Mouse (Mus musculus) macrophage (primary cell): ENCODE results near the gene Daam1. TPM values are rescaled to one million over a fixed set of nuclear protein-coding genes. Genes with fewer than 3 reads are reported as not detected.

ENCODE experiments used
- H3K27ac ChIP-seq: fragments of 350-480 bp; formaldehyde crosslinking; 2 replicates; pipeline ENCODE4 v1.9.0; 2021
- H3K36me3 ChIP-seq: fragments of 350-480 bp; formaldehyde crosslinking; 2 replicates; pipeline ENCODE4 v1.9.0; 2021; ENCODE audit errors: inconsistent target
- H3K4me3 ChIP-seq: fragments of 350-480 bp; formaldehyde crosslinking; 2 replicates; pipeline ENCODE4 v1.9.0; 2021; ENCODE audit errors: inconsistent target
- H3K79me2 ChIP-seq: fragments of 350-480 bp; formaldehyde crosslinking; 2 replicates; pipeline ENCODE4 v1.9.0; 2021; ENCODE audit errors: inconsistent target
- WGBS: methylation state at CpG from one replicate; pipeline ENCODE4 v1.1.7; 2026; ENCODE audit warnings: inconsistent platforms; ENCODE audit not compliant: missing documents; 5-methylcytosine and 5-hydroxymethylcytosine counted together
- polyA plus RNA-seq: library from polyadenylated mRNA; stranded (reverse); fragments of 250-400 nt; gene quantifications from 3 replicates; pipeline ENCODE4 v1.2.4, GENCODE M21; 2018; ENCODE audit warnings: inconsistent platforms

Daam1 gene
- polyA plus RNA-seq, 1 experiment from 2014 or later: 9.8 TPM

DNA sequence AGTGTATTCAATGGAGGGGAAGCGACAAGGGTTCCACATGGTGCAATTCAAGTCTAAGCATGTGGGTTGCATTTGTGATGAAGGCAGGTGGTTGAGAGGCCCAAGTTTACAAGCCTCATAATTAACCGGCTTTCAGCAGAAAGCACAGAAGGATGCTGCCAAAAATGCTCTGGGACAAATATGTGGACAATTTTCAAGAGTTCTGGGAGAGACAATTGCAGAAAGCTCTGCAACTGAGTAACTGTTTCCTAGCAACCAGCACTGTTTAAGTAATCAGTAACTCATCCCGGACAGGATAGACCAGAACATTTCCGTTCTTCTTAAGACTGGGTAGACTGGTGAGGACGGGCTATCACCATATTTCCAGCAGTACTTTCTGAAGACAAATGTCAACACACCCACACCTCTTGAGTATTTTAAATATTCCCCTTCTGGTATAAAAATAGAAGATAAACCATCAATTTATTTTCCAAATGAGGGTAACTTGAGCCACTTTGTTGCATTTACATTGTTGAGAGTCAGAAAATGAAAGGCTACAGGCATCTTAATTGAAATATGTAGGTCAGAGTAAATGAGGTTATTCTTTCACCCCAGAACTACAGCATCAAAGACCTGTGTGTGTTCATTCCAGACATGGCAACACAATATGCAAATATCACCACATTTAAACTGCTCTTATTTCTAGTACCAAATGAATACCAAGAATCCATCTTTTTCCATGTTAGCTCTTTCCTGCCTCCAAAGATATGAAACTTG is 123.5 kb downstream of the Daam1 start:
- WGBS: 97% methylated on average over 5 of the region's 5 CpGs
- Histone ChIP-seq H3K4me3 (no peak overlapping the region), H3K36me3 (peaks cover 18% of the 10 kb centered on the region; the same call in 1 of the 2 replicates), H3K27ac (no peak overlapping the region), H3K79me2 (no peaks in the 10 kb centered on the region)

- no peak overlapping the region for H3K27ac ChIP-seq
- no peak overlapping the region for H3K4me3 ChIP-seq
- H3K79me2 ChIP-seq: no peaks in the 10 kb centered on the region
- peaks cover 8% of the 10 kb centered on the region; the same call in 1 of the 2 replicates for H3K36me3 ChIP-seq
- 92% methylated on average over 6 of the region's 6 CpGs for WGBS
These were observed 126.1 kb downstream of the Daam1 start for GRCm38 (mm10) chr12:71956980-71957379.

- H3K27ac ChIP-seq: no peak overlapping the region
- no peak overlapping the region for H3K4me3 ChIP-seq
- H3K79me2 ChIP-seq: no peaks in the 10 kb centered on the region
- WGBS: 93% methylated on average over 5 of the region's 5 CpGs
- H3K36me3 ChIP-seq: peaks cover 3% of the 10 kb centered on the region; the same call in 1 of the 2 replicates
These were observed 126.6 kb downstream of the Daam1 start for GRCm38 (mm10) chr12:71957496-71957895.

DNA sequence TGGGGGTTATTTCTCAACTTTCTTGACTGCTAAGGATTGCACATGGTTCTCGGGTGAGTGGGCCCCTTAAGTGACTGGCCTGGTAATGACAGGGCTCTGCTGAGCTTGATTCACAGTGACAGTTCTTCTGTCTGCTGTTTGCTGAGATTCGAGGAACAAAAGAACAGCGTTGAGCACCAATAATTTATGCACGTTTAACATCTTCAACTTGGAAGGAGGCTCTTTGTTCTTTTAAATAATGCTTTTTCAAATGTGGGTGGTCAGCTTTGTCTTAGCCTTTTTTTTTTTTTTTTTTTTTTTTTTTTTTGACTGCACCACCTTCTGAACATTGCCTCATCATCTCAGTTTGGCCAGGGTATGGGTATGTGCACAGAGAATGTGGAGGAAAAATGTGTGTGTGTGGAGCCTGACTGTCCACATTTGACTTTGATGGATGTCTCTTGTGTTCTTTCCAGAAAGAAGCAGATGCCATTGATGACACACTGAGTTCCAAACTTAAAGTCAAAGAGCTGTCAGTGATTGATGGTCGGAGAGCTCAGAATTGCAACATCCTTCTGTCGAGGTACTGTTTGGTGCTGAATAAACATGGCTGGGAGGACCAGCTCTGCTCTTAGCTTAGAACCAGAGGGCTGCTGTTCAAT is 128.6 kb downstream of the Daam1 start:
- no peaks in the 10 kb centered on the region; the same call in 1 of the 2 replicates for H3K36me3 ChIP-seq
- no peak overlapping the region for H3K27ac ChIP-seq
- 85% methylated on average over 6 of the region's 6 CpGs for WGBS
- H3K79me2 ChIP-seq: no peaks in the 10 kb centered on the region
- no peak overlapping the region for H3K4me3 ChIP-seq

DNA sequence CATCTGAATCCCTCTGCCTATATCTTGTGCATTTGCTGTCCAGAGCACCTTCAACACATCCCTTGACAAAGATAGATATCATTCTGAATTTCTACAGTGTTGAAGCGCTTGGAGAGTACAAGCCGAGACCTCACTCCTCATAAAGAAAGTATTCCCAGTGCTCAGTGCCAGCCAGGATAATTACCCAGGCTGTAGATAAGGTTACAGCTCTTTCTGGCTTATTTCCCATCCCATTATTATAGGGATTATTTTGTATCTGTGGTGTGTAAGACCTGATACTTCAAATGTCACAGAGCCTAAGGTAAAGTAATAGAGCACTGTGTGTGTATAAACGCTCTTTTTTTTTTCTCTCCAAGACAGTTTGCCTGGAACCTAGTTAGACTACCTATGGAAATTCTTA is 130.8 kb downstream of the Daam1 start:
- no peaks in the 10 kb centered on the region; the same call in 1 of the 2 replicates for H3K36me3 ChIP-seq
- no peak overlapping the region for H3K4me3 ChIP-seq
- H3K27ac ChIP-seq: no peak overlapping the region
- 100% methylated on average over 3 of the region's 3 CpGs for WGBS
- H3K79me2 ChIP-seq: no peaks in the 10 kb centered on the region

GRCm38 (mm10) chr12:71962616-71963015 is 131.7 kb downstream of the Daam1 start:
- Histone ChIP-seq H3K79me2 (no peaks in the 10 kb centered on the region), H3K4me3 (no peak overlapping the region), H3K36me3 (no peaks in the 10 kb centered on the region; the same call in 1 of the 2 replicates), H3K27ac (no peak overlapping the region)
- 89% methylated on average over 4 of the region's 4 CpGs for WGBS

- Histone ChIP-seq H3K36me3 (no peaks in the 10 kb centered on the region), H3K4me3 (no peak overlapping the region), H3K79me2 (no peaks in the 10 kb centered on the region), H3K27ac (peak overlapping the region; percentile 64)
- WGBS: 18% methylated on average over 4 of the region's 4 CpGs
These were observed 137.7 kb downstream of the Daam1 start for GRCm38 (mm10) chr12:71968592-71968991.

DNA sequence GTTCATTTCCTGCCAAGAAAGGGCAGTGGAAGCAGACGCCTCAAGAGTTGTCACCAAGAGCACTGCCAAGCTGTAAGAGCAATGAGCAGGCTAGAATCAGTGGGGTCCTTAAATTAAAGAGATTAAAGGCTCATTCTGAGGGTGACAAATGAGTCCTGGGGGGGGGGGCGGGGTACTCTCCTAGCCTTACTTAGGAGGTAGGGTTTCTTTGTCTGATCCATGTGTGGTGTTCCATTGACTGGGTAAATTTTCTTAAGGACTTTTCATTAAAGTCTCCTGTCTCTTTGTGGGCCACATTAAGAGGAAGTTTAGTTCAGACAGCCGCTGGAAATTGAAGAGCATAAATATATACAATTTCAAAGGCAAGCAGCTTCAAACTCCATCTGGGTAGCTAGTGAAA is 138.1 kb downstream of the Daam1 start:
- 33% methylated on average over 3 of the region's 3 CpGs for WGBS
- no peaks in the 10 kb centered on the region for H3K36me3 ChIP-seq
- H3K79me2 ChIP-seq: no peaks in the 10 kb centered on the region
- no peak overlapping the region for H3K4me3 ChIP-seq
- H3K27ac ChIP-seq: peak overlapping the region; percentile 64

GRCm38 (mm10) chr12:71969439-71969838 is 138.6 kb downstream of the Daam1 start:
- no peak overlapping the region for H3K4me3 ChIP-seq
- H3K79me2 ChIP-seq: no peaks in the 10 kb centered on the region
- H3K27ac ChIP-seq: peak overlapping the region; percentile 64
- 94% methylated on average over 9 of the region's 9 CpGs for whole genome bisulfite sequencing
- H3K36me3 ChIP-seq: no peaks in the 10 kb centered on the region

DNA sequence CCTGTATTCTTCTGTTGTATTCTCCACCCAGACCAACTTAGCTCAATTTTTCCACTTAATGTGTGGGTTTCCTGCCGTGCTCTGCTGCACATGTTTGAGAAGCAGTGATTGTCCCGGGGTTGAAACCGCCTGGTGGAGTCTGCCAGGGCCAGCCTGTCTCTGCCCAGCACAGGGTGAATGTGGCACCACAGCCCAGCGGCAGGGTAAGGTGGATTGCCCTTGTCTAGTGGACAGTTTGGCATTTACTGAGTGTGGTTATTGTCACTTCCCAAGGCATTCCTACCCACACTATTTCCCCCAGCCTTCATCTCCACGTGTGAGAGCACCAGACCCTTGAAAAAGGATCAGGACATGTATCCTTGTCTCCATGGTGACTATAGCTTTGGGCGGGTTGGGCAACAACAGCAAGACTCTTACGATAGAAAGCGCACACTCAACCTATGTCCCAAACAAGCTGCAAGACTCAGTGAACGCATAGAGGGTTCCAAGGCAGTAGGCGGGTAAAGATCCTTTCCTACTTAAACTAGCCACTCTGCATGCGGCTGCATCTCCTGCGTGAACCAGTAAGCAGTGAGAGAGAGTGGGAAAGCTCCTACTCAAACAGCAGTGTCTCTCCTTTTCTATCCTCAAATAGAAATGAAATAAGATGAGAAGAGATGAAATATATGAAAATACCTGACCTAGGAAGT is 139.2 kb downstream of the Daam1 start:
- Histone ChIP-seq H3K4me3 (no peak overlapping the region), H3K27ac (no peak overlapping the region), H3K36me3 (no peaks in the 10 kb centered on the region), H3K79me2 (no peaks in the 10 kb centered on the region)
- 91% methylated on average over 12 of the region's 12 CpGs for WGBS

DNA sequence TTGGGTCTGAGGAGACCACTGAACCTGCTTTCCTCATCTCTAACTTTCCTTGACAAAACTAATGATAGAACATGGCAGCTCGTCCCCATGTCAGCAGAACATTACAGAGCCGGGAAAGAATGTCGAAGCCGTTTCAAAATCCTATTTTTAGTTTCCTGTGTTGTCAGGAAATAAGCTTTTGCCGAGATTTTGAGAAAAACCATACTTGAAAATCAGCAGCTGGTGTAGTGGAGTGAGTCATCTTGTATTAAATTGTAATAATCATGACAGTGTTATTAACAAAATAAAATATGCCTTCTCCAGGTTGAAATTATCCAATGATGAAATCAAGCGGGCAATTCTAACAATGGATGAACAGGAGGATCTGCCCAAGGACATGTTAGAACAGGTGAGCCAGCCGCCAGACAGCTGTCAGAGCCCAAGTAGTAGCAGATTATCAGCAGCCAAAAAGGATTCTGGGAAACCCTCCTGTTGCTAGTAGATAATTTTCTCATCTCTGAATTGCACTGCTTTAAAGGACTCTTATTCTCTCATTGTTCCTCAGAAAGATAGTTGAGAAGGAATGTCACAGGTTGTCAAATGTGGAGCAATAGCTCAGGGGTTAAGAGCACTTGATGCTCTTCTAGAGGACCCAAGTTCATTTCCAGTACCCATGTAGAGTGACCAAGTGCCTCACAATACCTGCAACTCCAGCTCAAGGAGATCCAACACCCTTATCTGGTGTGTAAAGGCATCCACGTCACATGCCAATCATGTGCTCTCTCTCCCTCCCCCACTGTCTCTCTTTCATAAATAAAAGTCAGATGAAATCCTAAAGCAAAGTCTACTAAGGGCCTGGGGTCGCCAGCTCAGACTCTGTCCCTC is 140.1 kb downstream of the Daam1 start:
- no peak overlapping the region for H3K4me3 ChIP-seq
- H3K79me2 ChIP-seq: no peaks in the 10 kb centered on the region
- WGBS: 87% methylated on average over 9 of the region's 9 CpGs
- no peaks in the 10 kb centered on the region for H3K36me3 ChIP-seq
- H3K27ac ChIP-seq: no peak overlapping the region

DNA sequence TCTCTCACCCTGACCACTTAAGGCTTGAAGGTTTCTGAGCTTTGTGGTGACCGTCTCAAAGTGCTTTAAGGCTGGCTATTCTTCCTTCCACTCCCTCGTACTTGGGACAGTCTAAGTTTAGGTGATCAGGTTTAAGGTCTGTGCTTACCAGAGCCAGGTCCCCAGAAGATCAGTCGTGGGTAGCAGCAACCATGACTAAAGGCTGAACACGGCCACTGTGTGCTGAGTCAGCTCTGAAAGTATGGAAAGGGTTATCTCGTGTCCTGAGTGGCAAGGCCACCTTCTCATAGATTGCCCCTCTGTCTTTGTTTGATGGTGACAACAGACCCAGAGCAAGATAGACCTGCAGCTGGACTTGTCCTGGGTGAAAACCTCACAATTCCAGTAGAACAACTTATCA is 141.2 kb downstream of the Daam1 start:
- WGBS: 87% methylated on average over 5 of the region's 5 CpGs
- Histone ChIP-seq H3K79me2 (no peaks in the 10 kb centered on the region), H3K36me3 (no peaks in the 10 kb centered on the region), H3K27ac (no peak overlapping the region), H3K4me3 (no peak overlapping the region)

DNA sequence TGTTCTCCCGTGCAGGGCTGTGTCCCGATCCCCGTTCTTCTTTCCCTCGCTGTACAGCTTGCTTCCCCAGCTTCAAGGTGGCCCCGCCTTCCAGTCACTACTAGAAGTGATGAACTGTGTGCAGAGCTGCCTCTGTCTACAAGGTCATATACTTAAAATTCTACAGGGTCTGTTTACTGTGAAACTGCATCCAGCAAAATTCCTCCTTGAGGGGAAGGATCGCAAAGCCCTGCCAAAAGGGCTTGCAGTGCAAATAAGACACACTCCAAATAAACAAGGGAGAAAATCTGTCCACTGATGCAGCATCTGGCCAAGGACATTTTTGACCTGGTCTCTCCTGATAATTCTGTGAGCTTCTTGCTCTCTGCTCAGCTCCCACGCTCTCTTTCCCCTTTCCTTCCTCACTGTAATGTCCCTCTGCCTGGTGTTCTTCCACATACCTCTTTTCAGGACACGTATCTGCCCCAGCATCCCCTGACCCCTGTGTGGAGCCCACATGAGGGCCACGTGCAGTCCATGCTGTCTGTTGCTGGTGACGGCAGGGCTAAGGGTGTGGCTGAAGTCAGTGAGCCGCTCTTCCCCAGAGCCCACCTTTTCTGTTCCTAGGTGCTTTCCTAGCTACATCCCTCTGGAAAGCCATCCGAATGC is 141.9 kb downstream of the Daam1 start:
- Histone ChIP-seq H3K36me3 (no peaks in the 10 kb centered on the region), H3K4me3 (no peak overlapping the region), H3K79me2 (no peaks in the 10 kb centered on the region), H3K27ac (no peak overlapping the region)
- 92% methylated on average over 12 of the region's 12 CpGs for WGBS

DNA sequence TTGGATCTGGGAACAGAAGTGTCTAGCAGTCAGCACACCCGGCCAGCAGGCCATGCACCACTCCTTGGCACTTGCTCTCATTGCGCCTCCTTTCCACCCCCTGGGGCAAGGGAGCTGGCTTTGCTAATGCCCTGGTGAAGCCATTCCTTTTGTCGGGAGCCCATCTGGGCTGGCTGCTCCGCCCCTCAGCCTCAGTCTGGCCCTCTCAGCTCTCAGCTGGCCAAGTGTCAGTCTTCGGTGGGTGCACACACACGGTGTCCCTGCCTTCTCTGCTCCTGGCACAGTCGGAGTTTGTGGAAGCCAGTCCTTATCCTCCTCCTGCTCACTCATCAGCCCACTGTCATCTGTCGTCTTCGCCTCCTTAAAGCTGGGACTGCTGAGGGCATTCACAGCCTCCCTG is 142.7 kb downstream of the Daam1 start:
- Histone ChIP-seq H3K79me2 (no peaks in the 10 kb centered on the region), H3K36me3 (no peaks in the 10 kb centered on the region), H3K4me3 (no peak overlapping the region), H3K27ac (no peak overlapping the region)
- WGBS: 97% methylated on average over 9 of the region's 9 CpGs
